Mouse (Mus musculus): Measurements from ENCODE around the gene Tmem80.

Gene Tmem80

GRCm38 (mm10) chr7:141361510-141361909 lies 34.0 kb downstream of the Tmem80 start:
- DNase-seq (ENCODE audit: low spot score) = no peak

GRCm38 (mm10) chr7:141363106-141363751 lies 35.7 kb downstream of the Tmem80 start:
- DNase-seq (ENCODE audit: low spot score) = peak; percentile 87

GRCm38 (mm10) chr7:141363752-141364125 lies 36.2 kb downstream of the Tmem80 start:
- DNase-seq (ENCODE audit: low spot score) = no peak

GRCm38 (mm10) chr7:141364349-141365048 lies 37.0 kb downstream of the Tmem80 start:
- no peak for DNase-seq (ENCODE audit: low spot score)

GRCm38 (mm10) chr7:141365049-141365445 lies 37.5 kb downstream of the Tmem80 start:
- no peak for DNase-seq (ENCODE audit: low spot score)

GRCm38 (mm10) chr7:141367358-141367757 lies 39.8 kb downstream of the Tmem80 start:
- no peak for DNase-seq (ENCODE audit: low spot score)

GRCm38 (mm10) chr7:141369918-141370317 lies 42.4 kb downstream of the Tmem80 start:
- no peak for DNase-seq (ENCODE audit: low spot score)

- no peak for DNase-seq (ENCODE audit: low spot score)
These were observed 44.5 kb downstream of the Tmem80 start for GRCm38 (mm10) chr7:141371942-141372595.

- peak; percentile 22 for DNase-seq (ENCODE audit: low spot score)
These were observed 46.1 kb downstream of the Tmem80 start for GRCm38 (mm10) chr7:141373611-141374010.

- no peak for DNase-seq (ENCODE audit: low spot score)
These were observed 46.9 kb downstream of the Tmem80 start for GRCm38 (mm10) chr7:141374399-141374798.

GRCm38 (mm10) chr7:141379584-141379983 lies 52.0 kb downstream of the Tmem80 start:
- DNase-seq (ENCODE audit: low spot score) = no peak

- no peak for DNase-seq (ENCODE audit: low spot score)
These were observed 53.7 kb downstream of the Tmem80 start for GRCm38 (mm10) chr7:141381068-141381835.
